Mouse (Mus musculus) cortical plate, adult 2 months (tissue): ENCODE measurements around the gene Lrrc8b.

Experiments used
- CTCF ChIP-seq: fragments of 200-500 bp; IDR thresholded peaks from 2 replicates; pipeline ENCODE4 v1.5.1; 2011; ENCODE audit warnings: mild to moderate bottlenecking, control low read depth, low read length; ENCODE audit not compliant: insufficient read depth; ENCODE audit errors: extremely low read depth
- POLR2A ChIP-seq: fragments of 200-500 bp; IDR thresholded peaks from 2 replicates; pipeline ENCODE4 v1.6.1; 2011; ENCODE audit warnings: mild to moderate bottlenecking, low read length, control low read depth; ENCODE audit not compliant: insufficient read depth; ENCODE audit errors: extremely low read depth

DNA sequence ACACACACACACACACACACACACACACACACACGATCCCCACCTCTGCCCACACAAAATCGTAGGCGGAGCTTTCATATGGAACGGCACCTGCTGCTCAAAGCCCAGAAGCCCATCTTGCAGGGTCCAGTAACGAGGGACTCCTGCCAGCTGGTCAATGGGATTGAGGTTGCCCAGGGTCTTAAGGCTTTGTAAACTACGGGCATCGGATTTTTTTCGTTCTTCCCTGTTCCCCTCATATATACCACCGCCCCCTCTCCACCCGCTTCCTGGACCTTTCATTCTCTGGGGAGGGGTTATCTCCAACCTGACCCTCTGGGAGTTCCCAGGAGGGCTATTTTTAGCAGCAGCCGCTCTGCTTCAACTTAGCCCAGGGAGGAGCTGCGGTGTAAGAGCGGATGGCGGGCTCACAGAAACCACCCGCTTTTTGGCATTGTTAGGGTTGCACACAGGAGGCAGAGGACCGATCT, 103.1 kb downstream of the Lrrc8b start:
- TF ChIP-seq POLR2A (no peak), CTCF (no peak)
